Mouse (Mus musculus) ovary, postnatal 14 days (tissue): Measurements from ENCODE around the gene Eno1.
"Not testable (repeated sequence)": the region's sequence is repeated elsewhere in the genome, so short reads cannot be mapped to it uniquely, and the experiment has no call there.

Experiments used
- DNase-seq: peaks from one replicate; pipeline ENCODE4 v3.0.0; 2022; ENCODE audit warnings: low spot score

Gene Eno1

GRCm38 (mm10) chr4:150249731-150250270 is 13.3 kb downstream of the Eno1 start:
- no peak for DNase-seq

- DNase-seq = no peak
Observed at GRCm38 (mm10) chr4:150250549-150251422, 14.3 kb downstream of the Eno1 start.

DNA sequence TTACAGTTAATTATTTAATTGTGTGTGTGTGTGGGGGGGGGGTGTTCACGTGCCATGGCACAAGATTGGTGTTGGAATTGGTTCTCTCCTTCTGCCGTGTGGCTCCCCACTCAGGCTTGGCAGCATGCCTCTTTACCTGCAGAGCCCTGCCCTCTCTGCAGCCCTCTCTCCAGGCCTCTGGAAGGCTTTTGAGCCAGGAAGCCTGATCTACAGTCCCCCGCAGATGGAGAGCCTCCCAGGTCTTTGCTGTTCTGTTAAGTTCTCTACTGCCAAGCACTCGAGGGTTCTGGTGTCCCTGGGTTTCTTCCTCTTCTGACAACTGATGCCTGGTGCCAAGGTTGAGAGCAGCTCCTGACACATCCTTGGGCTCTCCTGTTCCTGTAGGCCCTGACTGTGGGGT is 17.9 kb downstream of the Eno1 start:
- DNase-seq = no peak

DNA sequence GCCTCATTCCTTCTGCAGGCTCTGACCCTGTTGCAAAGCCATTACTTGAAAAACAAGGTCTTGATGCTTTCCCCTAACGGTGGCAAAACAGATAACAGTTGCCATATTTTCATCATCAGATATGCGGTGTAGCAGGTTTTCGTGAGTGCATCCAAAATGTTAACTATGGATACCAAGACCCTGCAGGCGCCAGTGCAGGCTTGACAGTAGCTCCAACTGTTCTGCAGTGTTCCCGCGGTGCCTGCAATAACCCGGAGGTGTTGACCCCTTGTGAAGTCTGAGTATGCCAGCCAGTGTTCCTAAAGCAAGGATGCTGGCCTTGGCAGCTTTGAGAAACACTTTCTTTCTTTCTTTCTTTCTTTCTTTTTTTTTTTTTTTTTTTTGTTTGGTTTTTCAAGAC is 18.7 kb downstream of the Eno1 start:
- no peak for DNase-seq

DNA sequence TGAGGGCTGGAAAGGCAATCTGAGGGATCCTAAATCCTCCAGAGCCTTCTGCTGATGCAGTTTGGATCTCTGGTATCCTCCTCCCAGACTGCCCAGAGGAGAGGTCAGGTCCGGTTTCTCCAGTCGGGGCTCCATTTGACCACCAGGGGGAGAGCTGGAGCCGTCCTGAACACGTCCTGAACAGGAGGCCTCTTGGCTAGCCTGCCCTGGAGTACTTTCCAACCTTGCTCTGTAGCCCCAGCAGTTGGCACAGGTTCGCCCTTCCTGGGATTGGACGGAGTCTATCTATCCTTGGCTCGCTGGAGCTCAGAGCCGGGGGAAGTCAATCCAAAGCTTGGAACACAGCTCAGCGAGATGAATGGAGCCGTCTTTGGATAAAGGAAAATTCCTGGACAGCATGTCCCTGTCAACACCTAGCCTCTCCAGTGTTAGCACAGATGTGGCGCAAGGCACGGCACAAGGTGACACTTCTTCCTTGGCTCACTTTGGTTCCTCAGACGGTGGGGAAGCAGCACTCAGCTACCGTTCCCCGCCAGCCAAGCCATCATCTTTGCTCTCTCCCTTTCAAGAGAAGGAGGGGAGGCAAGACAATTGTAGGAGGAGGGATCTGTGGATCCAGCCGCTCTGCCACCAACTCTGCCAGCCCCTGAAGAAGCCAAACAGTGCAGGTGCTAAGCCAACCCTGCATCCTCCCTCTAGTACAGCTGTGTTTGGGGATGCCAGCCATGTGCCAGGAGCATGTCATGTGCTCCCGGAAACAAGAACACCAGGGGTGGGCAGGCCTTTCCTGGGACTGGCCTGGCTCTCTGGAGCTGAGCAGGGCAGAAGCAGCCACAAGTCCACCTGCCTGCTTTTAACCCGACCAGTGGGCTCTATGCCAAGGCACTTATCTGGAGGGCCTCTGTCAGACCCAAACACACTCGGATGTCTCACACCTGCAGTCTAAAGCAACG is 21.0 kb downstream of the Eno1 start:
- peak; percentile 82 for DNase-seq

DNA sequence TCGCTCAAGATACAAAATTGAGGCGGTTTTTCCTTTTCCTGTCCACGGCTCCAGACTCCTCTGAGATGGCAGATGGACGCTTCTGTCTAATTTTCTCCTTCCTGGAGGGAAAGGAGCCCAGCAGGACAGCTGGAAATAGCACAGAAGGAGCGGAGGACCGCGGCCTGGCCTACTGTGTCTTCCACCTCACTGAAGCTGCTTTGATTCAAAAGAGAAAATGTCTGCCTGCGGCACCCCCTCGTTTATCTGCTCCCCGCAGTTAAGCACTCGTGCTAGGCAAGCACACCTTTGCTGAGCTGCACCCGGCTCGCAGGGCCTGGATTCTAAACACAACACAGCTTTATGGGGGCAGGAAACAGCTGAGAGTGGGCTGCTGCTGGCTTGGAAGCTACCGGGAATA is 21.9 kb downstream of the Eno1 start:
- DNase-seq = no peak

- no peak for DNase-seq
Observed at GRCm38 (mm10) chr4:150259577-150259976, 23.1 kb downstream of the Eno1 start.

- DNase-seq = no peak
Observed at GRCm38 (mm10) chr4:150260111-150260510, 23.6 kb downstream of the Eno1 start.

- no peak for DNase-seq
Observed at GRCm38 (mm10) chr4:150260745-150261144, 24.2 kb downstream of the Eno1 start.

- no peak for DNase-seq
Observed at GRCm38 (mm10) chr4:150262301-150262700, 25.8 kb downstream of the Eno1 start.

- DNase-seq = no peak
Observed at GRCm38 (mm10) chr4:150264903-150265302, 28.4 kb downstream of the Eno1 start.

- no peak for DNase-seq
Observed at GRCm38 (mm10) chr4:150265471-150265870, 28.9 kb downstream of the Eno1 start.

DNA sequence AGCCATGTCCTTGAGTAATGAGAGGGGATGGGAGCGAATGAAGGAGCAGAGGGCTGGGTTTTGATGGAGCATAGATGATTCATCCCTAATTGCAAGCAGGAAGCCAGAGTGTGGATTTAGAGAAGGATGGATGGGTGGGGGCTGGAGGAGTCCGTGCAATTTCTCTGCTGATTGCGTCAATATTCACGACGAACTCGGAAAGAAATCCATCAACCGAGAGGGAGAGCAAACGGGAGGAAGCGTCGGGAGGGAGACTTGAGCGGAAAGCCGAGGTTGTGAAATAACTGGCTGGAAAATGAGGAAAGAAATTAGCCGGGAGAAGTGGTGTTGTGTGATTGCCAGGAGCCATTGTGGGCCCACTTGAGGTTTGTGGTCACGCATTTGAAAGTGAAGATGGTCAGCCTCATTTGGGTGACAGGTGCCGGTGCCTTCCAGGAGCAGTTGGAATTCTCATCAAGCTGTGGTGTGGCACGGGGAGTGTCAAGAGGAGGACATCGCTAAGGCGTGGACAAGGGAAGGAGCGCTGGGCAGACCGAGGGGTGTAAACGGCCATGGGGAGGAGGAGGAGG is 30.2 kb downstream of the Eno1 start:
- DNase-seq = no peak

GRCm38 (mm10) chr4:150268674-150269653 is 32.4 kb downstream of the Eno1 start:
- no peak for DNase-seq

- no peak for DNase-seq
Observed at GRCm38 (mm10) chr4:150269679-150270078, 33.2 kb downstream of the Eno1 start.

- DNase-seq = not testable (repeated sequence)
Observed at GRCm38 (mm10) chr4:150270718-150271117, 34.2 kb downstream of the Eno1 start.

DNA sequence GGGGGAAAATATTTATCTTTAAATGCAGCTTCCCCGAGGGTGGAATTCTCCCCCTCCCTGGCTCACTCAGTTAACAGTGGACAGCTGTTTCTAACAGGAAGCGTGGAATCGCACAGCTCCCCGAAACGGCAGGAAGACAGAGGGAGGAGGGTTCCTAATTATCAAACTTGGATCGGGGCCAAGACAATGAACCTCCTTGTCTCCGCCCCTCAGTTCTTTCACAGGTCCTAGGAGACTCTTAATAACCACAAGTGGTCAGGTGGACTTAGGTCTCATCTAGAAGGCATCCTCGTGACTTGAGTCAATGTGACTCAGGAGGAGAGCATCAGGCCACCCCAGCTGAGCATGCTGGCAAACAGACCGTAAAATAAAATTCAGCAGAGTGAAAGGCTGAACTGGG is 36.2 kb downstream of the Eno1 start:
- DNase-seq = no peak

- DNase-seq = no peak
Observed at GRCm38 (mm10) chr4:150275531-150275930, 39.0 kb downstream of the Eno1 start.

DNA sequence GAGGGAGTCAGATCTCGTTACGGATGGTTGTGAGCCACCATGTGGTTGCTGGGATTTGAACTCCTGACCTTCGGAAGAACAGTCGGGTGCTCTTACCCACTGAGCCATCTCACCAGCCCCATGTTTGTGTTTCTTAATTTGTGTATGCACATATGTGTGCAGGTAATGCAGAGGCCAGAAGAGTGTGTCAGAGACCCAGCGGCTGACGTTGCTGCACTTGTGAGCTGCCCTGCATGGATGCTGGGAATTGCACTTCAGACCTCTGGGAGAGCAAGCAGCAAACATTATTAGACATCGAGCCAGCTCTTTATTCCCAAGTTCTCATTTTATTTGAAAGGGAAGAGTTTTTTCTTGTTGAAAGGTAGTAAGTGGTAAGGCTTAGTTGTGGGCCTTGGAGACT is 42.8 kb downstream of the Eno1 start:
- DNase-seq = not testable (repeated sequence)

- DNase-seq = no peak
Observed at GRCm38 (mm10) chr4:150280002-150280401, 43.5 kb downstream of the Eno1 start.

DNA sequence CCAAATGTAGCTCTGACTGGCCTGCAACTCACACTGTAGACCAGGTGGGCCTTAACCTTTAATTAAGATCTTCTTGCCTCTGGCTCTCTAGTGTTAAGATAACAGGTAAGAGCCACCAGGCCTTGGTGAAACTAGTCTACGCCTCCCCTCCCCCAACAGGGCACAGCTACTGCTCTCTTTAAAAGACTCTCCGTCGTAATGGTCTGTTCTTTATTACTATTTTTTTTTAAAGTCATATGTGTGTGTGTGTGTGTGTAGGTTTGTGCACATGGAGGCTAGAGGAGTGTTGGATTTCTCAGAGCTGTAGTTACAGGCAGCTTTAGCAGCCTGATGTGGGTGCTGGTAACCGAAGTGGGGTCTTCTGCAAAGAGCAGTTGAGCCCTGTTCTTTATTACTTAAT is 43.9 kb downstream of the Eno1 start:
- DNase-seq = no peak
